Mouse (Mus musculus) neural tube, embryonic 14.5 days (tissue): ENCODE data around the gene Tdpoz4. TPM values are rescaled to one million over a fixed set of nuclear protein-coding genes. Genes with fewer than 3 reads are reported as not detected.
"Not testable (repeated sequence)": the region's sequence is repeated elsewhere in the genome, so short reads cannot be mapped to it uniquely, and the experiment has no call there.

Experiments used
- ATAC-seq: fragments of 200-750 bp; cut with Nextera tagmentation; 2 replicates; pipeline ENCODE4 v1.8.0; 2017; ENCODE audit warnings: low read depth, mild to moderate bottlenecking, moderate TSS enrichment, moderate library complexity
- H3K27ac ChIP-seq: fragments of 300-500 bp; sonication (generic); 2 replicates; pipeline ENCODE4 v1.5.1; 2014; ENCODE audit warnings: low read depth, mild to moderate bottlenecking, control low read depth, low read length, moderate library complexity, mixed read lengths
- H3K27me3 ChIP-seq: fragments of 300-500 bp; sonication (generic); 2 replicates; pipeline ENCODE4 v1.6.1; 2014; ENCODE audit warnings: low read length; ENCODE audit not compliant: control insufficient read depth, insufficient read depth
- H3K36me3 ChIP-seq: fragments of 300-500 bp; sonication (generic); 2 replicates; pipeline ENCODE4 v1.6.1; 2014; ENCODE audit warnings: low read length, mixed read lengths; ENCODE audit not compliant: control insufficient read depth, insufficient read depth
- H3K4me1 ChIP-seq: fragments of 300-500 bp; sonication (generic); 2 replicates; pipeline ENCODE4 v1.6.1; 2014; ENCODE audit warnings: low read length; ENCODE audit not compliant: control insufficient read depth, insufficient read depth
- H3K4me2 ChIP-seq: fragments of 300-500 bp; sonication (generic); 2 replicates; pipeline ENCODE4 v1.6.1; 2014; ENCODE audit warnings: mild to moderate bottlenecking, low read depth, low read length, control low read depth
- H3K4me3 ChIP-seq: fragments of 300-500 bp; sonication (generic); 2 replicates; pipeline ENCODE4 v1.5.1; 2014; ENCODE audit warnings: low read depth, low read length, control low read depth, mixed read lengths
- H3K9ac ChIP-seq: fragments of 300-500 bp; sonication (generic); replicated peaks from 2 replicates; pipeline ENCODE4 v1.6.1; 2014; ENCODE audit warnings: low read depth, mild to moderate bottlenecking, control low read depth, low read length, mixed read lengths
- H3K9me3 ChIP-seq: fragments of 300-500 bp; sonication (generic); 2 replicates; pipeline ENCODE4 v1.6.1; 2016; ENCODE audit warnings: low read length; ENCODE audit not compliant: control insufficient read depth
- WGBS: fragments of 180-500 bp; shearing (Covaris S2); extraction: QIAGEN DNeasy Blood & Tissue Kit; methylation state at CpG from one replicate; pipeline ENCODE4 v1.1.7; 2014; 5-methylcytosine and 5-hydroxymethylcytosine counted together
- polyA plus RNA-seq: library from polyadenylated mRNA; unstranded; fragments of >200 nt; fragmentation: Nextera tagmentation; extraction: Ambion mirVana; gene quantifications from 2 replicates; pipeline ENCODE4 v1.2.1, GENCODE M21; 2014

Gene Tdpoz4
- polyA plus RNA-seq = not detected in 2 replicates

- H3K27me3 ChIP-seq, ATAC-seq, H3K4me3 ChIP-seq, H3K9ac ChIP-seq, H3K9me3 ChIP-seq, H3K27ac ChIP-seq, H3K4me2 ChIP-seq, H3K4me1 ChIP-seq, H3K36me3 ChIP-seq: not testable (repeated sequence)
These were observed at the start of gene Tdpoz4 for GRCm38 (mm10) chr3:93796098-93796497. Gene Tdpoz4, plus strand, starts transcription at chr3:93796398.

GRCm38 (mm10) chr3:93754022-93754421 is 42.2 kb upstream of the Tdpoz4 start:
- H3K4me3 ChIP-seq, H3K27ac ChIP-seq, H3K4me2 ChIP-seq, H3K36me3 ChIP-seq, H3K9ac ChIP-seq, ATAC-seq, H3K4me1 ChIP-seq, H3K27me3 ChIP-seq, H3K9me3 ChIP-seq: not testable (repeated sequence)
- WGBS = 89% methylated on average over 17 of the region's 18 CpGs

GRCm38 (mm10) chr3:93772700-93773099 is 23.5 kb upstream of the Tdpoz4 start, which contains the start of gene Gm5773:
Gene Gm5773, plus strand, starts transcription at chr3:93773000.
- 88% methylated on average over 1 of the region's 1 CpGs for WGBS
- not testable (repeated sequence) for H3K9ac ChIP-seq

GRCm38 (mm10) chr3:93813341-93813740 is 17.1 kb downstream of the Tdpoz4 start:
- H3K4me1 ChIP-seq, H3K27me3 ChIP-seq, H3K27ac ChIP-seq, H3K9ac ChIP-seq, H3K4me3 ChIP-seq, ATAC-seq, H3K9me3 ChIP-seq, H3K36me3 ChIP-seq, H3K4me2 ChIP-seq: not testable (repeated sequence)

More at GRCm38 (mm10) chr3:93772700-93773099, 23.5 kb upstream of the Tdpoz4 start, which contains the start of gene Gm5773:
- ATAC-seq, H3K27ac ChIP-seq, H3K36me3 ChIP-seq, H3K4me1 ChIP-seq, H3K27me3 ChIP-seq, H3K4me2 ChIP-seq, H3K4me3 ChIP-seq, H3K9me3 ChIP-seq: not testable (repeated sequence)

- not testable (repeated sequence) for H3K27me3 ChIP-seq, H3K4me2 ChIP-seq
- WGBS = 93% methylated on average over 1 of the region's 1 CpGs
These were observed 29.5 kb downstream of the Tdpoz4 start, which contains the start of gene Tdpoz3 for GRCm38 (mm10) chr3:93825720-93826119. Gene Tdpoz3, plus strand, starts transcription at chr3:93826020.

More at GRCm38 (mm10) chr3:93825720-93826119, 29.5 kb downstream of the Tdpoz4 start, which contains the start of gene Tdpoz3:
- H3K9ac ChIP-seq, H3K9me3 ChIP-seq, H3K4me1 ChIP-seq, H3K4me3 ChIP-seq, ATAC-seq, H3K36me3 ChIP-seq, H3K27ac ChIP-seq: not testable (repeated sequence)

Other genes with a start within 250 kb of the Tdpoz4 start
- gene S100a10, start 241.3 kb upstream of the Tdpoz4 start, polyA plus RNA-seq = 176 and 300 TPM in 2 replicates
- gene Tdpoz2, start 143.7 kb upstream of the Tdpoz4 start, polyA plus RNA-seq = not detected in 2 replicates
- not detected in 2 replicates for gene Tdpoz1, start 120.1 kb upstream of the Tdpoz4 start, polyA plus RNA-seq
- gene Gm37596, start 103.3 kb upstream of the Tdpoz4 start, polyA plus RNA-seq = not detected in 2 replicates
- gene Gm5773, start 23.4 kb upstream of the Tdpoz4 start, polyA plus RNA-seq = not detected in 2 replicates
- gene Tdpoz3, start 29.6 kb downstream of the Tdpoz4 start, polyA plus RNA-seq = not detected in 2 replicates
- not detected in 2 replicates for gene Gm9117, start 147.1 kb downstream of the Tdpoz4 start, polyA plus RNA-seq
- gene Tdpoz5, start 164.9 kb downstream of the Tdpoz4 start, polyA plus RNA-seq = not detected in 2 replicates